Mouse (Mus musculus) lung, embryonic 14.5 days (tissue): ENCODE data around the gene Sirt6. TPM values are rescaled to one million over a fixed set of nuclear protein-coding genes. Genes with fewer than 3 reads are reported as not detected.
"Not testable (repeated sequence)": the region's sequence is repeated elsewhere in the genome, so short reads cannot be mapped to it uniquely, and the experiment has no call there.

ENCODE experiments used
- ATAC-seq: fragments of 200-750 bp; cut with Nextera tagmentation; 2 replicates; pipeline ENCODE4 v1.8.0; 2017; ENCODE audit warnings: mild to moderate bottlenecking, moderate TSS enrichment, moderate library complexity; ENCODE audit not compliant: insufficient read depth
- DNase-seq: peaks from one replicate; pipeline ENCODE4 v3.0.0-alpha.2; 2015
- H3K27ac ChIP-seq: fragments of 300-500 bp; sonication (generic); 2 replicates; pipeline ENCODE4 v1.5.1; 2014; ENCODE audit warnings: low read depth, mild to moderate bottlenecking, moderate library complexity
- H3K27me3 ChIP-seq: fragments of 300-500 bp; sonication (generic); 2 replicates; pipeline ENCODE4 v1.6.1; 2014; ENCODE audit warnings: low read length, control low read depth; ENCODE audit not compliant: insufficient read depth
- H3K36me3 ChIP-seq: fragments of 300-500 bp; sonication (generic); 2 replicates; pipeline ENCODE4 v1.6.1; 2014; ENCODE audit warnings: control low read depth; ENCODE audit not compliant: insufficient read depth
- H3K4me1 ChIP-seq: fragments of 300-500 bp; sonication (generic); 2 replicates; pipeline ENCODE4 v1.6.1; 2014; ENCODE audit warnings: antibody characterized with exemption, control low read depth; ENCODE audit not compliant: insufficient read depth
- H3K4me2 ChIP-seq: fragments of 300-500 bp; sonication (generic); 2 replicates; pipeline ENCODE4 v1.6.1; 2014; ENCODE audit warnings: mild to moderate bottlenecking
- H3K4me3 ChIP-seq: fragments of 300-500 bp; sonication (generic); 2 replicates; pipeline ENCODE4 v1.5.1; 2014; ENCODE audit warnings: low read depth, low read length
- H3K9ac ChIP-seq: fragments of 300-500 bp; sonication (generic); 2 replicates; pipeline ENCODE4 v1.6.1; 2014
- H3K9me3 ChIP-seq: fragments of 300-500 bp; sonication (generic); 2 replicates; pipeline ENCODE4 v1.6.1; 2016; ENCODE audit warnings: low read depth, low read length, control low read depth
- CTCF ChIP-seq: IDR thresholded peaks from 2 replicates; pipeline ENCODE4 v1.5.1; 2016; ENCODE audit warnings: antibody characterized with exemption, low read depth
- WGBS: fragments of 180-500 bp; shearing (Covaris S2); extraction: QIAGEN DNeasy Blood & Tissue Kit; methylation state at CpG from one replicate; pipeline ENCODE4 v1.1.7; 2014; 5-methylcytosine and 5-hydroxymethylcytosine counted together
- polyA plus RNA-seq: library from polyadenylated mRNA; unstranded; fragments of >200 nt; fragmentation: Nextera tagmentation; extraction: Ambion mirVana; gene quantifications from 2 replicates; pipeline ENCODE4 v1.2.1, GENCODE M21; 2014

Gene Sirt6
- polyA plus RNA-seq, 1 experiment from 2014 or later = 39.3 TPM

DNA sequence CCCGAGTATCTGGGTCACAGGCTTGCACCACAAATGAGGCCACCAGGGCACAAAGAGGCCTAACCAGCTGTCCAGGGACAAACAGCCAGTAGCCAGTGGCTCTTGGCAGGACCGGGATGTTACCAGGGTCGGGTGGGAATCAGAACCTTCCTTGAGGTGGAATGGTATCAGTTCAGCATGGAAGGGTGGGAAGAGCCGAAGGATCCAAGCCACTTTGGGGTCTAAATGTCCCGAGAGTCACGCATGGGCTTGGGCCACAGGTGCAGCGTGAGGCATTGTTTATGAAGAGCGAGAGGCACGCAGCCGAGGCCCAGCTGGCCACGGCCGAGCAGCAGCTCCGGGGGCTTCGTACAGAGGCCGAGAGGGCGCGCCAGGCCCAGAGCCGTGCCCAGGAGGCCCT is 17.1 kb upstream of the Sirt6 start:
- Histone ChIP-seq H3K36me3 (no peaks in the 10 kb centered on the region), H3K4me1 (0 out of 2 replicates have a peak, but pooled peaks cover 5% of the 10 kb centered on the region), H3K27ac (no peak overlapping the region), H3K9me3 (no peaks in the 10 kb centered on the region), H3K27me3 (no peaks in the 10 kb centered on the region), H3K4me3 (no peak overlapping the region), H3K9ac (no peak overlapping the region), H3K4me2 (peak overlapping the region; percentile 92)
- no peak for DNase-seq
- 82% methylated on average over 18 of the region's 18 CpGs for WGBS
- TF ChIP-seq CTCF = no peak
- ATAC-seq = no peak

DNA sequence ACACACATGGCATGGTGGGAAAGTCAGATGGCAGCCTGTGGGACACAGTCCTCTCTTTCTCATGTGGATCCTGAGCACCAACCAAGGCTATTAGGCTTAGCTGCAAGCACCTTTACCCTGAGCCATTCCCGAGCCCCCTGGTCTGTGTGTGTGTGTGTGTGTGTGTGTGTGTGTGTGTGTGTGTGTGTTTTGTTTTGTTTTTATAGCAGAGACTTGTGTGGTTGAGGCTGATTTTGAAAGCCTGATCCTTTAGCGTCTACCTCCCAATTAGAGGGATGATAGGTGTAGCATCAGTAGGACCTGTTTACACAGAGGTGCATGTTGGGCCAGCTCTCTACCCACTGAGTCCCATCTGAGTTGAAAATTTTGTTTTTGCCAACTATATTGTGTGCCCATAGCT is 16.6 kb upstream of the Sirt6 start:
- peak; percentile 14 for DNase-seq
- no peaks in the 10 kb centered on the region for H3K9me3 ChIP-seq
- H3K9ac ChIP-seq = peak overlapping the region; percentile 94
- no peaks in the 10 kb centered on the region for H3K27me3 ChIP-seq
- no peak for TF ChIP-seq CTCF
- H3K4me1 ChIP-seq = 0 out of 2 replicates have a peak, but pooled peaks cover 5% of the 10 kb centered on the region
- no peaks in the 10 kb centered on the region for H3K36me3 ChIP-seq
- ATAC-seq = peak; percentile 6; the same call in 1 of the 2 replicates
- H3K27ac ChIP-seq = peak overlapping the region; percentile 95
- WGBS = 43% methylated on average over 2 of the region's 2 CpGs
- H3K4me3 ChIP-seq = peak overlapping the region; percentile 67
- H3K4me2 ChIP-seq = peak overlapping the region; percentile 92

DNA sequence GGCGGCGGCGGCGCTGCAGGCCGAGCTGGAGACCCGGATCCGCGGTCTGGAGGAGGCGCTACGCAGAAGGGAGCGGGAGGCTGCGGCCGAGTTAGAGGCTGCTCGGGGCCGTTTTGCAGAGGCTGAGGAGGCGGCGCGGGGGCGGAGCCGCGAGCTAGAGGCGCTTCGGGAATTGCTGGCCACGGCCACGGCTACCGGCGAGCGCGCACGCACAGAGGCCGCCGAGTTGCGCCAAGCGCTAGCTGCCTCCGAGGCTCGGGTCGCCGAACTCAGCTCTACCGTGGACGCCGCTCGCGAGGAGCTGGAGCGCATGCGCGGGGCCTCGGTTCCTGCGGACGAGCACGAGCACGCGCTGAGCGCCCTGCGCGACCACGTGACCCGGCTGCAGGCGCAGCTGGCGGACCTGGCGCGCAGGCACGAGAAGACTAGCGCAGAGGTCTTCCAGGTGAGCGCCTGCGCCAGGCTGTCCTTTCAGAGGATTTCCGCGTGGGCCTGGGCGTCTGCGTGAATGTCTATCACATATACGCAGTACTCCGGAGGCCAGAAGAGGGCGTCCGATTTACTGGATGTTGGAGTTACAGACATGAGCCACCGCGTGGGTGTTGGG is 16.0 kb upstream of the Sirt6 start:
- ATAC-seq = peak; percentile 91
- H3K27ac ChIP-seq = peak overlapping the region; percentile 95
- WGBS = under 1% methylated on average over 73 of the region's 75 CpGs
- peak overlapping the region; percentile 92 for H3K4me2 ChIP-seq
- H3K9me3 ChIP-seq = no peaks in the 10 kb centered on the region
- peak overlapping the region; percentile 94 for H3K9ac ChIP-seq
- no peaks in the 10 kb centered on the region for H3K27me3 ChIP-seq
- H3K36me3 ChIP-seq = no peaks in the 10 kb centered on the region
- H3K4me1 ChIP-seq = 0 out of 2 replicates have a peak, but pooled peaks cover 5% of the 10 kb centered on the region
- H3K4me3 ChIP-seq = peak overlapping the region; percentile 67
- DNase-seq = peak; percentile 98
- peak; percentile 56 for TF ChIP-seq CTCF

DNA sequence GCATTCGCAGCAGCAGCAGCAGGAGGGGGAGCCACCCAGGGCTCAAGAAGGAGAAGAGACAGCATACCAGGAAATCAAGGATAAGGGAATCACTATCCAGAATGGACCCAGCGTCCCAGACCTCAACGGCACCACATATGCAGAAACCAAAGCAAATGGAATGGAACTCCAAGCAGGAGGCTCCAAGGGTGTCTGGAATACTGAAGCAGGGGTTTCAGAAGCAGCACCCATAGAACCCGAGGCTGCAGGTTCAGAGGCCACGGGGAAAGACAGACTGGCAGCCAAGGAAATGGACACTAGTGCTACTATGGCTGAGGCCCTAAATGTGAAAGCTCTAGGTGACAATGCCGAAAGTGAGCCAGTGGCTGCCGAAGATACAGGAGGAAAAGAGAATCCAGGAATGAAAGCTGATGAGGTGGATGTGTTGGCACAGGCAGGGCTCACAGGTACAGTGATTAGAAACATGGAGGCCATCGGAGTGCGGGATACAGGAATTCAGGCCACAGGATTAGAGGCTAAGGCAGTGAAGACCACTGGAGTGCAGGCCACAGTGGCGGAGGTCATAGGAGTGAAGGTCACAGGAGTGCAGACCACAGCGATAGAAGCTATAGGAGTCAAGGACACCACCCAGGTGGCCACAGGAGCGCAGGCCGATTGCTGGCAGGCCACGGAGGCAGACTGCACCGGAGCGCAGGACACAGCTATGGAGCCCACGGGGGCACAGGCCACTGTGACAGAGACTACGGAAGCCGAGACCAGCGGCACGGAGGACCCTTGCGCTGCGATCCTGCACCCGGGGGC is 15.3 kb upstream of the Sirt6 start:
- ATAC-seq = peak; percentile 53; the same call in 1 of the 2 replicates
- DNase-seq = peak; percentile 11
- WGBS = 17% methylated on average over 24 of the region's 24 CpGs
- H3K27ac ChIP-seq = peak overlapping the region; percentile 95
- H3K4me3 ChIP-seq = peak overlapping the region; percentile 67
- no peak for TF ChIP-seq CTCF
- H3K9ac ChIP-seq = peak overlapping the region; percentile 94
- no peaks in the 10 kb centered on the region for H3K27me3 ChIP-seq
- H3K4me1 ChIP-seq = 0 out of 2 replicates have a peak, but pooled peaks cover 5% of the 10 kb centered on the region
- H3K9me3 ChIP-seq = no peaks in the 10 kb centered on the region
- peak overlapping the region; percentile 92 for H3K4me2 ChIP-seq
- no peaks in the 10 kb centered on the region for H3K36me3 ChIP-seq

DNA sequence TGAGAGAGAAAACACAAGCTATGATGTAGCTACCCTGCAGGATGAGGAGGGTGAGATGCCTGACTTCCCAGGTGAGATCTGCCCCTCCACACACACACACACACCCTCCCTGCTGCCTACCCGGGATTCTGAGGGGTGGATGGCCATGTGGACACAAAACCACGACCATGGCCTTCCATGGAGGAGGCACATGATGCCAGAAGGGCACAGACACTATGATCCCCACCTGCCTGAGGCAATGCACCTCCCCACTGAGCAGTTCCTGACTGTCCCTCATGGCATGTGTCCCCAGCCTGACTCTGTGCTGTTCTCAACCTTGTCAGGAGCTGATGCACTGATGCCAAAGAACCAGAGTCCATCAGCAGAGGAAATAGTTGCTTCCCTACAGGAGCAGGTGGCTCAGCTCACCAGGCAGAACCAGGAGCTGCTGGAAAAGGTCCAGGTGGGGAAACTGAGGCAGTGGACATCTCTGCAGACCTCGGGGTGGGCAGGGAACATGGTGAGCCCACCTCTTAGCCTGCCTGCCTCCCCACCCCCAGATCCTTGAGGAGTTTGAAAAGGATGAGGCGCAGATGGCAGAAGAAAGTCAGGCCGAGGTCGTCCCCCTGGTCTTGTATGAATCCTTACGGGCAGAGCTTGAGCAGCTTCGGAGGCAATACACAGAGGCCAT is 14.5 kb upstream of the Sirt6 start:
- H3K9me3 ChIP-seq = no peaks in the 10 kb centered on the region
- peak overlapping the region; percentile 67; the same call in 1 of the 2 replicates for H3K4me3 ChIP-seq
- H3K27ac ChIP-seq = no peak overlapping the region
- H3K36me3 ChIP-seq = no peaks in the 10 kb centered on the region
- DNase-seq (no peak), ATAC-seq (no peak)
- no peaks in the 10 kb centered on the region for H3K27me3 ChIP-seq
- no peak for TF ChIP-seq CTCF
- H3K4me2 ChIP-seq = peak overlapping the region; percentile 92
- H3K9ac ChIP-seq = peak overlapping the region; percentile 94
- H3K4me1 ChIP-seq = 0 out of 2 replicates have a peak, but pooled peaks cover 5% of the 10 kb centered on the region
- WGBS = 66% methylated on average over 8 of the region's 8 CpGs

DNA sequence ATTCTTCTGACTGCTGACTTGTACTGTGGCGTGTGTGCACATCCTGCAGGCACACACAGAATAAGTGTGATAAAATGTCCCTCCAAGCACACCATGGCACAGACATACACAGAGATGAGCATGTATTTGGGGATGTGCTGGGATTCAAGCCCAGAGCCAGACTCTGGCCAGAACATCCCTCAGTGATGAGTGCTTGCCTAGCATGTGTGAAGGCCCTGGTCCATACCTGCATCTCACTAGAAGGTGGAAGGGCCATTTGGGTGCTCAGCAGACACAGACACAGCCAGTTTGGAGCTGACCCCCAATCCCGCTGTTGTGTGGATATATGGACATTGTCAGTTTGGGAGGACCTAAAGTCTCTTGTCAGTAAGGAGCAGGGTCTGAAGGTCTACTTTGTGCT is 14.0 kb upstream of the Sirt6 start:
- ATAC-seq (no peak), DNase-seq (no peak)
- no peak for TF ChIP-seq CTCF
- WGBS = 89% methylated on average over 2 of the region's 2 CpGs
- no peaks in the 10 kb centered on the region for H3K36me3 ChIP-seq
- no peak overlapping the region for H3K4me3 ChIP-seq
- no peak overlapping the region for H3K27ac ChIP-seq
- H3K4me1 ChIP-seq = 0 out of 2 replicates have a peak, but pooled peaks cover 5% of the 10 kb centered on the region
- H3K9ac ChIP-seq = no peak overlapping the region; the same call in 1 of the 2 replicates
- H3K27me3 ChIP-seq = no peaks in the 10 kb centered on the region
- H3K9me3 ChIP-seq = no peaks in the 10 kb centered on the region
- no peak overlapping the region for H3K4me2 ChIP-seq

DNA sequence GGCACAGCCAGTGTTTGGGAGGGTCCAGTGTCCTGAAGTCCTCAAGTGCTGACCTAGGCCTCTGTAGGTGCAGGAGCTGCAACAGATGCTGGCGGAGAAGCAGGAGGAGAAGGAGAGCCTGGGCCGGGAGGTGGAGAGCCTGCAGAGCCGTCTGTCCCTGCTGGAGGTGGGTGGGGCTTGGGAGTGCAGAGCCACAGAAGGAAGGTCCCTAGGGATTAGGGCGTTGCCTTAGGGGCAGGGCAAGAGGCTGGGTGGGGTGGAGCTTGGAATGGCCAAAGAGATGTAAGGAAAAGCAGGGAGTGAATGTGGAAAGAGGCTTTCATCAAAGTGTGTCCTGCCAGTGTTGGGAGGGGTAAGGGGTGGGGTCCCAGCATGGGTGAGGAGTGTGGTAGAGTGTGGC is 13.2 kb upstream of the Sirt6 start:
- not testable (repeated sequence) for H3K4me1 ChIP-seq, H3K9me3 ChIP-seq, H3K4me2 ChIP-seq, H3K27ac ChIP-seq, ATAC-seq, H3K4me3 ChIP-seq, H3K9ac ChIP-seq, H3K27me3 ChIP-seq, H3K36me3 ChIP-seq
- peak; percentile 21 for DNase-seq
- 31% methylated on average over 4 of the region's 4 CpGs for WGBS
